Mouse (Mus musculus): ENCODE data around the gene Ints5. TPM values are rescaled to one million over a fixed set of nuclear protein-coding genes. Genes with fewer than 3 reads are reported as not detected.

Ints5 gene
- polyA plus RNA-seq, 1 experiment from 2014 or later, result 27.4 TPM

- WGBS, result under 1% methylated on average over 53 of the region's 53 CpGs
- Histone ChIP-seq H3K27ac (peak within 1 kb of the TSS; percentile 94), H3K9ac (ENCODE audit: low read depth, low read length) (peak within 1 kb of the TSS; percentile 95), H3K9me3 (replicated peaks; ENCODE audit: low read length) (no peaks in the 10 kb centered on the region), H3K36me3 (ENCODE audit: insufficient read depth, low read length) (0 out of 2 replicates have a peak, but pooled peaks cover 3% of the 10 kb centered on the region), H3K4me3 (replicated peaks; ENCODE audit: low read depth, low read length) (peak within 1 kb of the TSS; percentile 85), H3K4me2 (ENCODE audit: low read length) (peak within 1 kb of the TSS; percentile 87), H3K4me1 (replicated peaks; ENCODE audit: insufficient read depth, low read length) (peaks cover 16% of the 10 kb centered on the region), H3K27me3 (ENCODE audit: insufficient read depth, low read length) (no peaks in the 10 kb centered on the region)
- ATAC-seq (replicated peaks; ENCODE audit: low FRiP score, low read depth) (peak; percentile 98), DNase-seq (ENCODE audit: low spot score) (peak; percentile 99)
- TF ChIP-seq CTCF (IDR thresholded peaks at IDR 0.05; ENCODE audit: low read depth), result 0 out of 2 replicates have a peak, but pooled peaks have one; percentile 8
Observed at GRCm38 (mm10) chr19:8897865-8898495, 5.2 kb downstream of the Ints5 start, which contains the start of gene Ganab. Ganab (plus strand) TSS chr19:8898071.

GRCm38 (mm10) chr19:8898576-8898975 is 5.8 kb downstream of the Ints5 start:
- H3K36me3 ChIP-seq (ENCODE audit: insufficient read depth, low read length), result peaks cover 7% of the 10 kb centered on the region; the same call in 1 of the 2 replicates
- no peak for TF ChIP-seq CTCF (IDR thresholded peaks at IDR 0.05; ENCODE audit: low read depth)
- peak overlapping the region; percentile 95 for H3K9ac ChIP-seq (ENCODE audit: low read depth, low read length)
- 2% methylated on average over 13 of the region's 13 CpGs for WGBS
- no peak for ATAC-seq (replicated peaks; ENCODE audit: low FRiP score, low read depth)
- H3K27ac ChIP-seq, result peak overlapping the region; percentile 94
- H3K9me3 ChIP-seq (replicated peaks; ENCODE audit: low read length), result no peaks in the 10 kb centered on the region
- H3K4me3 ChIP-seq (replicated peaks; ENCODE audit: low read depth, low read length), result peak overlapping the region; percentile 85
- no peaks in the 10 kb centered on the region for H3K27me3 ChIP-seq (ENCODE audit: insufficient read depth, low read length)
- DNase-seq (ENCODE audit: low spot score), result peak; percentile 33
- peaks cover 16% of the 10 kb centered on the region for H3K4me1 ChIP-seq (replicated peaks; ENCODE audit: insufficient read depth, low read length)
- H3K4me2 ChIP-seq (ENCODE audit: low read length), result peak overlapping the region; percentile 87

- Histone ChIP-seq H3K27ac (no peak overlapping the region), H3K36me3 (ENCODE audit: insufficient read depth, low read length) (peaks cover 7% of the 10 kb centered on the region; the same call in 1 of the 2 replicates), H3K4me3 (replicated peaks; ENCODE audit: low read depth, low read length) (peak overlapping the region; percentile 85), H3K9ac (ENCODE audit: low read depth, low read length) (peak overlapping the region; percentile 95), H3K9me3 (replicated peaks; ENCODE audit: low read length) (no peaks in the 10 kb centered on the region), H3K4me1 (replicated peaks; ENCODE audit: insufficient read depth, low read length) (peaks cover 16% of the 10 kb centered on the region), H3K4me2 (ENCODE audit: low read length) (peak overlapping the region; percentile 87), H3K27me3 (ENCODE audit: insufficient read depth, low read length) (no peaks in the 10 kb centered on the region)
- DNase-seq (ENCODE audit: low spot score), result no peak
- ATAC-seq (replicated peaks; ENCODE audit: low FRiP score, low read depth), result no peak
- no peak for TF ChIP-seq CTCF (IDR thresholded peaks at IDR 0.05; ENCODE audit: low read depth)
- 21% methylated on average over 3 of the region's 3 CpGs for WGBS
Observed at GRCm38 (mm10) chr19:8899079-8899478, 6.3 kb downstream of the Ints5 start.

- Histone ChIP-seq H3K27me3 (ENCODE audit: insufficient read depth, low read length) (no peaks in the 10 kb centered on the region), H3K4me1 (replicated peaks; ENCODE audit: insufficient read depth, low read length) (peaks cover 9% of the 10 kb centered on the region), H3K27ac (no peak overlapping the region), H3K36me3 (ENCODE audit: insufficient read depth, low read length) (peaks cover 33% of the 10 kb centered on the region), H3K9me3 (replicated peaks; ENCODE audit: low read length) (no peaks in the 10 kb centered on the region), H3K9ac (ENCODE audit: low read depth, low read length) (no peak overlapping the region), H3K4me3 (replicated peaks; ENCODE audit: low read depth, low read length) (no peak overlapping the region), H3K4me2 (ENCODE audit: low read length) (no peak overlapping the region)
- TF ChIP-seq CTCF (IDR thresholded peaks at IDR 0.05; ENCODE audit: low read depth), result no peak
- DNase-seq (ENCODE audit: low spot score) (no peak), ATAC-seq (replicated peaks; ENCODE audit: low FRiP score, low read depth) (no peak)
- WGBS, result 92% methylated on average over 5 of the region's 5 CpGs
Observed at GRCm38 (mm10) chr19:8903412-8903811, 10.6 kb downstream of the Ints5 start.

- DNase-seq (ENCODE audit: low spot score), result no peak
- 88% methylated on average over 6 of the region's 6 CpGs for WGBS
- no peak for TF ChIP-seq CTCF (IDR thresholded peaks at IDR 0.05; ENCODE audit: low read depth)
Observed at GRCm38 (mm10) chr19:8908531-8908930, 15.7 kb downstream of the Ints5 start.

GRCm38 (mm10) chr19:8911810-8912209 is 19.0 kb downstream of the Ints5 start:
- ATAC-seq (replicated peaks; ENCODE audit: low FRiP score, low read depth) (no peak), DNase-seq (ENCODE audit: low spot score) (no peak)
- Histone ChIP-seq H3K9ac (ENCODE audit: low read depth, low read length) (no peak overlapping the region), H3K27ac (no peak overlapping the region), H3K4me1 (replicated peaks; ENCODE audit: insufficient read depth, low read length) (no peaks in the 10 kb centered on the region), H3K4me2 (ENCODE audit: low read length) (no peak overlapping the region), H3K36me3 (ENCODE audit: insufficient read depth, low read length) (peaks cover 91% of the 10 kb centered on the region), H3K9me3 (replicated peaks; ENCODE audit: low read length) (no peaks in the 10 kb centered on the region), H3K27me3 (ENCODE audit: insufficient read depth, low read length) (no peaks in the 10 kb centered on the region), H3K4me3 (replicated peaks; ENCODE audit: low read depth, low read length) (no peak overlapping the region)
- TF ChIP-seq CTCF (IDR thresholded peaks at IDR 0.05; ENCODE audit: low read depth), result no peak
- WGBS, result 83% methylated on average over 5 of the region's 5 CpGs

More at GRCm38 (mm10) chr19:8908531-8908930, 15.7 kb downstream of the Ints5 start:
- no peak overlapping the region for H3K27ac ChIP-seq
- no peaks in the 10 kb centered on the region for H3K4me1 ChIP-seq (replicated peaks; ENCODE audit: insufficient read depth, low read length)
- H3K9ac ChIP-seq (ENCODE audit: low read depth, low read length), result no peak overlapping the region
- H3K9me3 ChIP-seq (replicated peaks; ENCODE audit: low read length), result no peaks in the 10 kb centered on the region
- no peak overlapping the region for H3K4me2 ChIP-seq (ENCODE audit: low read length)
- ATAC-seq (replicated peaks; ENCODE audit: low FRiP score, low read depth), result no peak
- H3K27me3 ChIP-seq (ENCODE audit: insufficient read depth, low read length), result no peaks in the 10 kb centered on the region
- H3K4me3 ChIP-seq (replicated peaks; ENCODE audit: low read depth, low read length), result no peak overlapping the region
- H3K36me3 ChIP-seq (ENCODE audit: insufficient read depth, low read length), result peaks cover 79% of the 10 kb centered on the region
